Mouse (Mus musculus): ENCODE results near the gene Gm4559.
A peak's percentile ranks its signal among the peaks of the same experiment; 100 is the strongest.
"Not testable (repeated sequence)": the region's sequence is repeated elsewhere in the genome, so short reads cannot be mapped to it uniquely, and the experiment has no call there.

Gm4559 gene

DNA sequence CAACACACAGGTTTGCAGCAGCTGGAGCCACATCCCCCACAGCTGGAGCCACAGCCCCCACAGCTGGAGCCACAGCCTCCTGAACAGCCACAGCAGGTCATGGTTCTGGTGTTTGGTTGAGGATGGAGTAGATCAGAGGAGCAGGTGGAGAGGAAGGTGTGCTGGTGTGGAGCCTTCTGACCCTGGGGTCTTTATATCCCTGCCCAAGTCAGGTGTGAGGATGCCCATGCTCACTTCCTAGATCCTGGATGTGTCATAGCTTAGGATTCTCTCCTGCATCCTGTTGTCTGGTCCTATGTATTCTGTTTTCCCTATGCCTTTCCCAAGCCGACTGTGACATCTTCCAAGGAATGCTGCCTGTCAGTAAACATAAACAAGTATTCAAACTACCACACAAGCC lies 15.9 kb downstream of the Gm4559 start, which contains the start of gene Gm2431:
Gene Gm2431, minus strand, starts transcription at position 101 of the 400 bp plus-strand sequence.
- not testable (repeated sequence) for DNase-seq

DNA sequence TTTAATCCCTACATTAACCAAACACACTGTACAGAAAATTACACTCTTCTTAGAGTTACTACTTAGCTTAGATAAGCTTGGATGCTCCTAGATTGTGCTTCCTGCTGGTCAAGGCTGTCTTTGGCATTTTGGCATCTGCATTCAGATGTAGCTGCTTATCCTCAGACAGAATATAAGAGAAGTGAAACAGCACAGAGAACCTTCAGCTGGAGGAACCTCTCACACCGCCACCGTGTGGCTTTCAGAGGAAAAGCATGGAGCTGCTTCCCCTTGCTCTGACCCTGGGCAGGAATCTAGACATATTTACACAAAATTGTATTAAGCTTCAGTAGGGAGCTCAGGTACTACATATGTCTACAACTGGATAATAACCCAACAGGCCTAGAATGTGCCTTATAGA lies 18.6 kb downstream of the Gm4559 start:
- DNase-seq: peak; percentile 10

DNA sequence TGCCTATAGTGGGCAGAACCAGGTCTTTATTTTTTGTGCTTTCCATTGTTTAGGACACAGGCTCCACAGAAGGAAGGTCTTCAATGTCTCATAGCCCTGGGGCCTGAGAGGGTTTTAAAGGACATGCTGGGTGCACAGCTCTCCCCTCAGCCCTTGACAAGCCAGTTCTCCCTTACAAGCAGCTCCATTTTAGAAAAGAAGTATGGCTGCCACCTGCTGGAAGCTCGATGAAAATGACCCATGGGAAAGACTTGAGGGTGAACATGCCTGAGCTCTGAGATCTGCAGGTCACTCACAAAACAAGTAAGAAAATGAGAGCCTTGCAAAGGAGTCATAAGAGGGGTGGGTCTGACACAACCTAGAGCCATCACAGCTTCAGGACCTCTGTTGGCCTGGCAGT lies 24.3 kb downstream of the Gm4559 start:
- peak; percentile 6 for DNase-seq

DNA sequence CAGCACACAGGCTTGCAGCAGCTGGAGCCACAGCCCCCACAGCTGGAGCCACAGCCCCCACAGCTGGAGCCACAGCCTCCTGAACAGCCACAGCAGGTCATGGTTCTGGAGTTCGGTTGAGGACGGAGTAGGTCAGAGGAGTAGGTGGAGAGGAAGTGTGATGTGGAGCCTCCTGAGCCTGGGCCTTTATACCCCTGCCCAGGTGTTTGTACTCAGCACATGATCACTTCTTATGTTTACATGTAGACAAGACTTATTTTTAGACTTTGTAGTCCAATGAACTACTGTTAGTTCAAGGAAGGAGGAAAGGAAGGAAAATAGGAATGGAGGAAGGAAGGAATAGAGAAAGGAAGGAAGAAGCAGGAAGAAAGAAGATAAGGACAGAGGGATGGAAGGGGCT lies 33.2 kb downstream of the Gm4559 start, which contains the start of gene Gm40460:
Gene Gm40460, minus strand, starts transcription at position 101 of the 400 bp plus-strand sequence.
- DNase-seq: no peak

DNA sequence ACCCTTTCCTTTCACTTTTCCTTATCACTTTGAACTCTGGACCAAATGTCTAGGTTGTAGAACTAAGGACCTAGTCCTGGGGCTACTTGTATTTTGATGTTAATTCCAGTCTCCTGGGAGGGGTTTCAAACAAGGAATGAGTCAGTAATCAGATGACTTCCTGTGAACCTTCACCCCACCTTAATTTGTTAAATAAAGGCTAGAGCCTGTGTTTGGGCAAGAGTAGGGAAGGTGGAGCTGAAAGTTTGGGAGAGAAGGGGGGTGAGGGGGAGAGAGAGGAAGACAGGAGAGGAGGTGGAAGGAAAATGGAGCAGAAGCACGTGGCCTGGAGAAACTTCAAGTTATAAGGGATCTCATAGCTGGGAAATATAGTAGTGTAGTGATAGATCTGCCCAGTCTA lies 42.6 kb downstream of the Gm4559 start:
- DNase-seq: no peak

DNA sequence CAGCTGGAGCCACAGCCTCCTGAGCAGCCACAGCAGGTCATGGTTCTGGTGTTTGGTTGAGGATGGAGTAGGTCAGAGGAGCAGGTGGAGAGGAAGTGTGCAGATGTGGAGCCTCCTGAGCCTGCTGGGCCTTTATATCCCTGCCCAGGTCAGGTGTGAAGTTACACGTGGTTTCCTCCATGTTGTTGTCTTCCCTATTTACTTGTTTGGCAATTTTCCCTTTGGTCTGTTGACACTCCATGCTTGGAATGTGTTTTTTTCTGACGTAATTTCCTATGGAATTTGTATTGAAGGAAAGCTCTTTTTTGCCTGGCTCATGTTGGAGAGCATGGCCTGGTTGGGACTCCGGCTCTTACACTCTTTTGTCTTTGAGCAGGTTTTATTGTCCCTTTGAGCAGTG lies 44.3 kb downstream of the Gm4559 start, which contains the start of gene Krtap5-5:
Gene Krtap5-5, minus strand, starts transcription at position 101 of the 400 bp plus-strand sequence.
- not testable (repeated sequence) for DNase-seq

DNA sequence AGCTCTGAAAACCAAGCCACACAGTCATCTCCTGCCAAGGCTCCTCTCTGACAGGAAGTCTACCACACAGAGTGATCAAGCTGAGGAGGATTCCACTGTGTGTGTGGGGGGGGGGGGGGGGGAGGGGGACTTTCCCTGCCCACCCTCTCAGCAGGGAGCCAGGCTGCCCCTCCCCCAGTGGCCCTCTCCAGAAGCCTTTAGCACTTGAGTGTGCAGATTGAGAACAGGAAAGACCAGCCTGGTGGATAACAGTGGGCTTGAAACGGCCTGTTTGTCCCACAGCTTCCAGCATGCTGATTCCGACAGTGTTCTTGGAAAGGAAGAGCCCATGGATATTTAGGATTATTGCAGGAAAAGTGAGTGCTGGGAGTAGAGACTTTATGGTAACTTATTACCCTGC lies 49.6 kb downstream of the Gm4559 start:
- DNase-seq: no peak

Measured in thymus, postnatal 14 days (tissue).